ENCODE assay signal across 8 mouse cellular contexts in genomic region chr5:64229336-64229866, GRCm38 (mm10).
A peak's percentile ranks its signal among the peaks of the same experiment; 100 is the strongest.
DNase-seq lines count a peak whose midpoint lies in the region; ATAC-seq and TF ChIP-seq lines count a peak whose summit lies in the region.

No protein-coding gene starts in this region.

- TF ChIP-seq EP300 in stomach, postnatal 0 days (optimal IDR thresholded peaks at IDR 0.05) = no peak

- no peaks in the 10 kb centered on the region for H3K36me3 ChIP-seq in spleen, adult 2 months (ENCODE audit: control insufficient read depth, insufficient read depth, low read length)
- no peaks in the 10 kb centered on the region for H3K36me3 ChIP-seq in liver, embryonic 11.5 days (ENCODE audit: control insufficient read depth, insufficient read depth, low read length)
- no peaks in the 10 kb centered on the region for H3K36me3 ChIP-seq in stomach, postnatal 0 days (ENCODE audit: control insufficient read depth, insufficient read depth, low read length)

- H3K4me1 ChIP-seq in spleen, adult 2 months (ENCODE audit: control insufficient read depth, insufficient read depth, insufficient read length) = peaks cover 8% of the 10 kb centered on the region; the same call in 1 of the 2 replicates
- H3K4me1 ChIP-seq in liver, embryonic 11.5 days (replicated peaks; ENCODE audit: control insufficient read depth, insufficient read depth, low read length) = peaks cover 11% of the 10 kb centered on the region
- peaks cover 6% of the 10 kb centered on the region for H3K4me1 ChIP-seq in stomach, postnatal 0 days (replicated peaks; ENCODE audit: control insufficient read depth, insufficient read depth)

- H3K4me3 ChIP-seq in spleen, adult 2 months (ENCODE audit: extremely low read depth, insufficient read depth, insufficient read length) = peak overlapping the region; percentile 54
- peak overlapping the region; percentile 75 for H3K4me3 ChIP-seq in liver, embryonic 11.5 days (ENCODE audit: low read depth, low read length)
- H3K4me3 ChIP-seq in stomach, postnatal 0 days (ENCODE audit: low read depth, low read length) = peak overlapping the region; percentile 67

- TF ChIP-seq POLR2A in spleen, adult 2 months (IDR thresholded peaks at IDR 0.05; ENCODE audit: low read depth, low read length) = no peak

- 0 out of 2 replicates have a peak overlapping the region, but pooled peaks have one; percentile 9 for H3K27ac ChIP-seq in spleen, adult 2 months (ENCODE audit: insufficient read depth, low read length)
- no peak overlapping the region for H3K27ac ChIP-seq in liver, embryonic 11.5 days (ENCODE audit: low read depth, low read length)
- peak overlapping the region; percentile 86 for H3K27ac ChIP-seq in stomach, postnatal 0 days (replicated peaks)

- WGBS in spleen, adult 2 months = 54% methylated on average over 12 of the region's 12 CpGs
- 33% methylated on average over 12 of the region's 12 CpGs for WGBS in liver, embryonic 11.5 days
- WGBS in stomach, postnatal 0 days = 39% methylated on average over 12 of the region's 12 CpGs

- ATAC-seq in liver, embryonic 11.5 days (replicated peaks; ENCODE audit: low FRiP score) = no peak
- ATAC-seq in stomach, postnatal 0 days (ENCODE audit: low FRiP score, low TSS enrichment) = peak; percentile 65

- peak overlapping the region; percentile 69 for H3K9ac ChIP-seq in liver, embryonic 11.5 days (ENCODE audit: low read depth, low read length)
- H3K9ac ChIP-seq in stomach, postnatal 0 days (ENCODE audit: low read length) = peak overlapping the region; percentile 71

- no peaks in the 10 kb centered on the region for H3K9me3 ChIP-seq in liver, embryonic 11.5 days (ENCODE audit: control insufficient read depth, low read length)
- no peaks in the 10 kb centered on the region for H3K9me3 ChIP-seq in stomach, postnatal 0 days (ENCODE audit: control insufficient read depth, low read length)

- peak overlapping the region; percentile 78 for H3K4me2 ChIP-seq in liver, embryonic 11.5 days
- H3K4me2 ChIP-seq in stomach, postnatal 0 days (replicated peaks; ENCODE audit: low read depth) = peak overlapping the region; percentile 97

- DNase-seq in adrenal gland, adult (ENCODE audit: inconsistent age in 2 of 2, low spot score in 1 of 2) = peak; percentile 25 to 30
- no peak for DNase-seq in adrenal gland, postnatal 10 days
- DNase-seq in spleen, adult 2 months (ENCODE audit: low read depth in 1 of 2, low spot score in 2 of 2) = no peak
- no peak for DNase-seq in spleen, postnatal 14 days (ENCODE audit: low spot score in 2 of 2)
- DNase-seq in liver, embryonic 11.5 days (ENCODE audit: low spot score) = no peak
- DNase-seq in stomach, postnatal 0 days (ENCODE audit: low spot score) = peak; percentile 63
- DNase-seq in left cerebral cortex, adult 11 months (ENCODE audit: low spot score) = no peak
- DNase-seq in ovary, postnatal 14 days (ENCODE audit: low spot score) = no peak

- no peaks in the 10 kb centered on the region for H3K27me3 ChIP-seq in spleen, adult 2 months (ENCODE audit: control insufficient read depth, insufficient read depth, low read length)
- H3K27me3 ChIP-seq in liver, embryonic 11.5 days (replicated peaks; ENCODE audit: control insufficient read depth, insufficient read depth, low read length) = no peaks in the 10 kb centered on the region
- H3K27me3 ChIP-seq in stomach, postnatal 0 days (ENCODE audit: control insufficient read depth, insufficient read depth, low read length) = no peaks in the 10 kb centered on the region

- no peak for TF ChIP-seq CTCF in spleen, adult 2 months (IDR thresholded peaks at IDR 0.05; ENCODE audit: extremely low read depth, insufficient read depth, insufficient read length, insufficient replicate concordance)
- TF ChIP-seq CTCF in stomach, postnatal 0 days (IDR thresholded peaks at IDR 0.05; ENCODE audit: low read depth) = no peak

Comparison
In these comparisons a context has a peak if more than half of its experiments do, and no peak if none do; other contexts are left out.
1. DNase-seq: peak in adrenal gland, adult (2 of 2) and stomach, postnatal 0 days (single experiment); none in adrenal gland, postnatal 10 days (single experiment), spleen, adult 2 months (0 of 2), spleen, postnatal 14 days (0 of 2), liver, embryonic 11.5 days (single experiment), left cerebral cortex, adult 11 months (single experiment) and ovary, postnatal 14 days (single experiment).
2. Peak in every context shown above with its lines, with median percentiles within 50 percentile points of each other: H3K4me3 ChIP-seq.